Mouse (Mus musculus): ENCODE results near the gene Pym1. TPM values are rescaled to one million over a fixed set of nuclear protein-coding genes. Genes with fewer than 3 reads are reported as not detected.
A peak's percentile ranks its signal among the peaks of the same experiment; 100 is the strongest.

Pym1 gene
- polyA plus RNA-seq, 1 experiment from 2014 or later = 41.3 TPM

DNA sequence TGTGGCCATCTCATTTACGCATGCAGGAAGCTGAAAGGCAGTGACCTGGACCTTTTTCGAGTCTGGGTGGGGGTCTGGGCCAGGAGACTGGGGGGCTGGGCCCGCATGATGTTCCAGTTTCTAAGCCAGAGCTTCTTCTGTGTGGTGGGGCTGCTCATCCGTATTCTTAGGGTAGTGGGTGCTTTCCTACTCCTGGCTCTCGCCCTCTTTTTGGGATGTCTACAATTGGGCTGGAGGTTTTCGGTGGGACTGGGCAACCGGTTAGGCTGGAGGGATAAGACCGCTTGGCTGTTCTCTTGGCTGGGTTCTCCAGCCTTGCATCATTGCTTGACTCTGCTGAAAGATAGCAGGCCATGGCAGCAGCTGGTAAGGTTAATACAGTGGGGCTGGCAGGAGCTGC is 59.3 kb downstream of the Pym1 start:
- peak overlapping the region; percentile 85 for H3K4me3 ChIP-seq (ENCODE audit: low read length)
- H3K4me1 ChIP-seq (ENCODE audit: control insufficient read depth, insufficient read depth, low read length) = peaks cover 36% of the 10 kb centered on the region
- peak overlapping the region; percentile 59 for H3K4me2 ChIP-seq (replicated peaks; ENCODE audit: low read depth, low read length)
- H3K36me3 ChIP-seq (ENCODE audit: control insufficient read depth, insufficient read depth, low read length) = peaks cover 7% of the 10 kb centered on the region; the same call in 1 of the 2 replicates
- no peaks in the 10 kb centered on the region for H3K27me3 ChIP-seq (ENCODE audit: control insufficient read depth, insufficient read depth, low read length)
- no peak for ATAC-seq (ENCODE audit: low FRiP score, low TSS enrichment)
- no peak overlapping the region for H3K27ac ChIP-seq (ENCODE audit: low read depth, low read length)
- WGBS = 88% methylated on average over 8 of the region's 8 CpGs
- H3K9ac ChIP-seq (ENCODE audit: low read depth, low read length) = peak overlapping the region; percentile 83
- H3K9me3 ChIP-seq (ENCODE audit: control insufficient read depth, low read length) = no peaks in the 10 kb centered on the region

Other genes with a start within 250 kb of the Pym1 start
- gene Myl6b, start 249.2 kb upstream of the Pym1 start, polyA plus RNA-seq (2014; fragmentation: Nextera tagmentation; extraction: Ambion mirVana) = 3.2 and 3.5 TPM in 2 replicates
- 9.9 and 16.1 TPM in 2 replicates for gene Esyt1, start 222.0 kb upstream of the Pym1 start, polyA plus RNA-seq (2014; fragmentation: Nextera tagmentation; extraction: Ambion mirVana)
- gene Zc3h10, start 200.1 kb upstream of the Pym1 start, polyA plus RNA-seq (2014; fragmentation: Nextera tagmentation; extraction: Ambion mirVana) = 11.3 and 13.5 TPM in 2 replicates
- 4,683 and 5,796 TPM in 2 replicates for gene Rpl41, start 198.6 kb upstream of the Pym1 start, polyA plus RNA-seq (2014; fragmentation: Nextera tagmentation; extraction: Ambion mirVana)
- gene Pa2g4, start 181.9 kb upstream of the Pym1 start, polyA plus RNA-seq (2014; fragmentation: Nextera tagmentation; extraction: Ambion mirVana) = 237 and 254 TPM in 2 replicates
- gene Erbb3, start 158.2 kb upstream of the Pym1 start, polyA plus RNA-seq (2014; fragmentation: Nextera tagmentation; extraction: Ambion mirVana) = 5.1 and 11.8 TPM in 2 replicates
- 1,019 and 1,352 TPM in 2 replicates for gene Rps26, start 121.1 kb upstream of the Pym1 start, polyA plus RNA-seq (2014; fragmentation: Nextera tagmentation; extraction: Ambion mirVana)
- gene Ikzf4, start 101.9 kb upstream of the Pym1 start, polyA plus RNA-seq (2014; fragmentation: Nextera tagmentation; extraction: Ambion mirVana) = 1.8 and 2.8 TPM in 2 replicates
- 6.8 and 10.1 TPM in 2 replicates for gene Suox, start 73.8 kb upstream of the Pym1 start, polyA plus RNA-seq (2014; fragmentation: Nextera tagmentation; extraction: Ambion mirVana)
- gene Rab5b, start 51.6 kb upstream of the Pym1 start, polyA plus RNA-seq (2014; fragmentation: Nextera tagmentation; extraction: Ambion mirVana) = 34.9 and 54.6 TPM in 2 replicates
- gene Pmel, start 43.7 kb upstream of the Pym1 start, polyA plus RNA-seq (2014; fragmentation: Nextera tagmentation; extraction: Ambion mirVana) = 1.0 and 2.6 TPM in 2 replicates
- gene Cdk2, start 42.9 kb upstream of the Pym1 start, polyA plus RNA-seq (2014; fragmentation: Nextera tagmentation; extraction: Ambion mirVana) = 98.1 and 103 TPM in 2 replicates
- gene Dgka, start 3.0 kb upstream of the Pym1 start, polyA plus RNA-seq (2014; fragmentation: Nextera tagmentation; extraction: Ambion mirVana) = 4.1 and 4.7 TPM in 2 replicates
- gene Mmp19, start 43.0 kb downstream of the Pym1 start, polyA plus RNA-seq (2014; fragmentation: Nextera tagmentation; extraction: Ambion mirVana) = 0.24 and 0.60 TPM in 2 replicates
- gene Dnajc14, start 56.2 kb downstream of the Pym1 start, polyA plus RNA-seq (2014; fragmentation: Nextera tagmentation; extraction: Ambion mirVana) = 25.8 and 36.9 TPM in 2 replicates
- gene Tmem198b, start 56.5 kb downstream of the Pym1 start, polyA plus RNA-seq (2014; fragmentation: Nextera tagmentation; extraction: Ambion mirVana) = 14.6 and 15.9 TPM in 2 replicates
- 219 and 284 TPM in 2 replicates for gene Sarnp, start 69.4 kb downstream of the Pym1 start, polyA plus RNA-seq (2014; fragmentation: Nextera tagmentation; extraction: Ambion mirVana)
- gene Ormdl2, start 73.8 kb downstream of the Pym1 start, polyA plus RNA-seq (2014; fragmentation: Nextera tagmentation; extraction: Ambion mirVana) = 86.6 and 106 TPM in 2 replicates
- 7.2 and 8.7 TPM in 2 replicates for gene Gdf11, start 143.8 kb downstream of the Pym1 start, polyA plus RNA-seq (2014; fragmentation: Nextera tagmentation; extraction: Ambion mirVana)
- gene Cd63, start 153.1 kb downstream of the Pym1 start, polyA plus RNA-seq (2014; fragmentation: Nextera tagmentation; extraction: Ambion mirVana) = 479 and 521 TPM in 2 replicates
- 14.5 and 15.7 TPM in 2 replicates for gene Rdh5, start 175.0 kb downstream of the Pym1 start, polyA plus RNA-seq (2014; fragmentation: Nextera tagmentation; extraction: Ambion mirVana)
- 219 and 258 TPM in 2 replicates for gene Bloc1s1, start 176.1 kb downstream of the Pym1 start, polyA plus RNA-seq (2014; fragmentation: Nextera tagmentation; extraction: Ambion mirVana)
- gene Itga7, start 185.9 kb downstream of the Pym1 start, polyA plus RNA-seq (2014; fragmentation: Nextera tagmentation; extraction: Ambion mirVana) = 0.77 and 1.3 TPM in 2 replicates
- gene Mettl7b, start 213.1 kb downstream of the Pym1 start, polyA plus RNA-seq (2014; fragmentation: Nextera tagmentation; extraction: Ambion mirVana) = 0.21 and 1.4 TPM in 2 replicates
- not detected in 2 replicates for gene Olfr9, start 241.5 kb downstream of the Pym1 start, polyA plus RNA-seq (2014; fragmentation: Nextera tagmentation; extraction: Ambion mirVana)